In the genomic region with DNA sequence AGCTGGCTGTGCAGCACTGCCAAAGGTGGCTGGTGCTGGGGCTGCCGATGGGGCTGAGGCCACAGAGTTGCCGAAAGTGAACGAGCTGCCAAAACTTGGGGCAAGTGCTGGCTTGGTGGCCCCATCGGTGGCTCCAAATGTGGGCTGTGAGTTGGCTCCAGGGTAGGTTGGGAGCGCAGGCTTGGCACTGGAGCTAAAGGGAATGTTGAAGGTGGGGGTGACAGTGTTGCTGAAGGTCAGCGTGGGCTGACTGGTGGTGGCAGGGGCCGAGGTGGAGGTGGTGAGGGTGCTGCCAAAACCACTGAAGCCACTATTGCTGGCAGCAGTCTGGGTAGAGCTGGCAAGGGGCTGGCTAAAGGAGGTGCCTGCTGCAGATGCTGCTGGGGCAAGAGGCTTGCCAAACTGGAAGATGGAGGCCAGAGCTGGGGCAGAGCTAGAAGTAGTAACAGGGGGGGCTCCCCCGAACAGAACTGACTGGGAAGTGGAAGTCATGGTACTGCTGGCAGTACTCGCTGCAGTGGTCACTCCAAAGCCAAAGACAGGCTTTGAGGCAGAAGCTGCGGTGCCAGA, we compare ENCODE assay signal across 22 mouse cellular contexts. TPM values are rescaled to one million over a fixed set of nuclear protein-coding genes. Genes with fewer than 3 reads are reported as not detected.
"Had no signal": no experiment of that assay in that cellular context is flagged by ENCODE, and none has a peak within 500 bp of the region (broad histone marks: within the 10 kb centered on the region; RNA-seq: fewer than 3 reads in every experiment).

No protein-coding gene starts in this region.

- H3K27ac ChIP-seq: kidney, postnatal 0 days; layer of hippocampus, adult 2 months; limb, embryonic 12.5 days; liver, embryonic 13.5 days; lung, embryonic 15.5 days; macrophage; midbrain, embryonic 13.5 days; neural tube, embryonic 15.5 days had no signal

- H3K4me2 ChIP-seq: limb, embryonic 12.5 days; liver, embryonic 13.5 days; lung, embryonic 15.5 days; midbrain, embryonic 13.5 days; neural tube, embryonic 15.5 days had no signal

- H3K27me3 ChIP-seq: limb, embryonic 12.5 days; liver, embryonic 13.5 days; lung, embryonic 15.5 days; midbrain, embryonic 13.5 days; neural tube, embryonic 15.5 days had no signal

- H3K9me3 ChIP-seq: limb, embryonic 12.5 days; liver, embryonic 13.5 days; lung, embryonic 15.5 days; midbrain, embryonic 13.5 days; neural tube, embryonic 15.5 days had no signal

- H3K4me3 ChIP-seq: layer of hippocampus, adult 2 months; limb, embryonic 12.5 days; liver, embryonic 13.5 days; lung, embryonic 15.5 days; midbrain, embryonic 13.5 days; myocyte; neural tube, embryonic 15.5 days had no signal

- DNase-seq: kidney, postnatal 4 days; liver; liver, embryonic 13.5 days; liver, postnatal 0 days; lung, postnatal 14 days; right cerebral cortex, adult 18-20 months; right cerebral cortex, postnatal 25 days; thymus, postnatal 36 days had no signal

- H3K9ac ChIP-seq: limb, embryonic 12.5 days; liver, embryonic 13.5 days; liver, postnatal 0 days; lung, embryonic 15.5 days; midbrain, embryonic 13.5 days; neural tube, embryonic 15.5 days had no signal

- ATAC-seq: liver, postnatal 0 days; midbrain, embryonic 13.5 days had no signal

- H3K4me1 ChIP-seq: limb, embryonic 12.5 days; liver, embryonic 13.5 days; lung, embryonic 15.5 days; midbrain, embryonic 13.5 days; neural tube, embryonic 15.5 days had no signal

RNA-seq across cellular contexts. Expression of gene Trim50, which starts 28.3 kb away (rescaled TPM):
- total RNA-seq: layer of hippocampus, adult 2 months; left cerebral cortex, postnatal 36 days; megakaryocyte-erythroid progenitor cell, adult 5-6 weeks had no signal
- polyA plus RNA-seq: kidney, postnatal 0 days; limb, embryonic 12.5 days; liver, embryonic 13.5 days; liver, postnatal 0 days; lung, embryonic 15.5 days; macrophage; myocyte; neural tube, embryonic 11.5 days; neural tube, embryonic 15.5 days; small intestine, adult 2 months; thymus, postnatal 0 days had no signal

RNA-seq across cellular contexts. Expression of gene Fkbp6, which starts 31.6 kb away (rescaled TPM):
- total RNA-seq: layer of hippocampus, postnatal 10 days; left cerebral cortex, postnatal 36 days had no signal
- polyA plus RNA-seq: kidney, postnatal 0 days; liver, embryonic 13.5 days; liver, postnatal 0 days; lung, embryonic 15.5 days; macrophage; myocyte; neural tube, embryonic 11.5 days; small intestine, adult 2 months had no signal
